Mouse (Mus musculus) right cerebral cortex, postnatal 4 days (tissue): Measurements from ENCODE around the gene Sh3bgrl2.
A peak's percentile ranks its signal among the peaks of the same experiment; 100 is the strongest.

ENCODE experiments used
- DNase-seq: peaks from one replicate; pipeline ENCODE4 v3.0.0-alpha.2; 2022

Gene Sh3bgrl2

GRCm38 (mm10) chr9:83562889-83563288 is 14.8 kb downstream of the Sh3bgrl2 start:
- no peak for DNase-seq

- DNase-seq: no peak
These were observed 15.9 kb downstream of the Sh3bgrl2 start for GRCm38 (mm10) chr9:83563808-83564549.

DNA sequence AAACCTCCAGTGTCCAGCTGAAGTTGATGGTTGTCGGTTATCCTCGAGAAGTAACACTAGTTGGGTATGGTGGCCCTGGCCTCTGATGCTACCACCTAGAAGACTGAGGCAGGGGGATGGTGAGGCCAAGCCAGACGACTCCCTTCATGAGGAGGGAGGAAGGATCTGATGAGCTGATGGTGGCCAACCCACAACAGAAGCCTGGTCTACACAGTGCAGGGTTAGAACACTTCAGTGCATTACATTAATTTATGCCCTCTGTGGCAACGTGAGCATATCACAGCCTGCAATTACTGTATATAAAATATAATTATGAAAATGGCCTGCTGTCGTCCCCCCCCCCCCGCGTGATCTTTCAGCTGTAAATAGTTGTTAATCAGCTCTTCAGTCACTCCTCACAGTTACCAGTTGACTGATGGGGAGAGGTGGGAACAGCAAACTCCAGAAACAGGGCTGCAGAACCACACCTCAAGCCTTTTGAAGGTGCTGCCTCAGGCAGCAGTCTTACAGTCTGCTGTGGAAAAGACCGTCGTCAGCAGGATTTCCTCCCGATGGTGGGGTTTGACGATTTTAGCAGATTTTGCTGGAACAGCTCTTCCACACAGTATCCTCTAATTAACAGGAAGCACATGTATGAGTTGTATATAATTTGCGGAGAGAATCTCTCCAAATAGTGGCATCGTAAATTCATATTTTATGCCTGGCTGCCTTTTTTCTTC is 17.0 kb downstream of the Sh3bgrl2 start:
- DNase-seq: no peak

DNA sequence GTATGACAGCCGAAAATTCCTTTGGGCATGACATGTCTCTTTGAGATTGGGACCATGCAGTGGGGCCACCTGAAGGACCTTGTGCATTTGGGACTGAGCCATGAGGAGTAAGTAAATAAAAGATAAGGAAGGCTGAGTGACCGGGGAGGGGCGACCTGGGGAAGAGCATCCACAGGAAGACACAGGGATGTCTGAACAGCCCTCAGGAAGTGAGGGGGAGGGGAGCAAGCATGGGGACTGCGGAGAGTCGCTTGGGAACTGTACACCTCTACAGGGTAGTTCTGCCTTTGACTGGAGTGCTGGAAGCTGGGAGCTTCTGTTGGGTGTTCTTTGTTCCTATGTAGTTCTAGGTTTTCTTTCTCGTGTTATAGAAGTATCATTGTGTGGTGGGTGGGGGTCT is 18.0 kb downstream of the Sh3bgrl2 start:
- no peak for DNase-seq

DNA sequence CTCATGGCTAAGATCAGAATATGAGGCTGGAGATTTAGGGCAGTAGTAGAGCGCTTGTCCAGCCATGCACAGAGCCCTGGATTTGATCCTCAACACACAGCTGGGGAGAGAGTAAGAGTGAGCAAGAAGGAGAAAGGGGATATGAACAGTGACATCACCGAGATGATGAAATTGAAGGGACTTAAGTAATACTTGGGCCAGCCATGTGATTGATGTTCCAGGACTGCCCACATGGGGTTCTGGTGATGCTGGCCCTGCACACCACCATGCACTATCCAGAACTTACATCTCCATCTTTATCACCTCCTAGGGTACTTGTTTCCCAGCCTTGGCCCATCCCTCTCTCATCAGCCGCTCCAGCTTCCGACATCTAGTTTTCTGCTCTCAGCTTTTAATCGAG is 20.0 kb downstream of the Sh3bgrl2 start:
- no peak for DNase-seq

DNA sequence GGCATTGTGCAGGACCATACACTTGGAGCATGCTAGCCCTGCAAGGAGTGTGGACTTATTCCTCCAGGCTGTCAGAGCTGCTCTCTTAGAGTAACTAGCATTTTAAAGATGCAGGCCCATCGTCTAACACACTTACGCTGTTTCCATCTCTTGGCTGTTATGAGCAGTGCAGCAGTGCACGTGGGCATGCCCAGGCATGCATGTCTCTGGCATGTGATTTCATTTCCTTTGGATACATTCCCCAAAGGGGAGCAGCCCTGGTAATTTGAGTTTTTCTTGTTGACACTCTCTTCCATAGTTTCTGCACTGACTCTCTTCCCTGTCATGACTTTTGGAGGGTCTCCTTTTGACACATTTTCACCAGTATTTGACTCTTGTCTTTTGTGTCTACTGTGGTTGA is 20.8 kb downstream of the Sh3bgrl2 start:
- no peak for DNase-seq

- DNase-seq: no peak
These were observed 21.8 kb downstream of the Sh3bgrl2 start for GRCm38 (mm10) chr9:83569898-83570297.

GRCm38 (mm10) chr9:83571315-83571714 is 23.2 kb downstream of the Sh3bgrl2 start:
- no peak for DNase-seq

GRCm38 (mm10) chr9:83572326-83572725 is 24.2 kb downstream of the Sh3bgrl2 start:
- DNase-seq: no peak

DNA sequence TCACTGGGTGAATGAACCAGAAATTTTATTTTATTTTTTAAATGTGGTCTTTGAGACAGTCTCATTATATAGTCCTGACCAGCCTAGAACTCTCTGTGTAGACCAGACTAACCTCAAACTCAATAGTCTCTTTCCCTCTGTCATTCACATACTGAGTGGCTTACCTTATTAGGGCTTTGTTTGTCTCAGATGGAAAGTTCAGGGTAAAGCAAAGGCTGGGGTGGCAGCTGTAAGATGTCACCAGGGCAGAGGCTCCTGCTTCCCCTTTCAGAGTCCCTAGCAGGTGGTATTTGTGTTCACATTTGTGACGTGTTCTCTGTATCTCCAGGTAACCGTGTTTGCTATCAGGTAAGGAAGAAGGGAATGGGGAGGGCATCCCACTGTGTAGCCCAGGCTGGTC is 24.7 kb downstream of the Sh3bgrl2 start:
- no peak for DNase-seq

DNA sequence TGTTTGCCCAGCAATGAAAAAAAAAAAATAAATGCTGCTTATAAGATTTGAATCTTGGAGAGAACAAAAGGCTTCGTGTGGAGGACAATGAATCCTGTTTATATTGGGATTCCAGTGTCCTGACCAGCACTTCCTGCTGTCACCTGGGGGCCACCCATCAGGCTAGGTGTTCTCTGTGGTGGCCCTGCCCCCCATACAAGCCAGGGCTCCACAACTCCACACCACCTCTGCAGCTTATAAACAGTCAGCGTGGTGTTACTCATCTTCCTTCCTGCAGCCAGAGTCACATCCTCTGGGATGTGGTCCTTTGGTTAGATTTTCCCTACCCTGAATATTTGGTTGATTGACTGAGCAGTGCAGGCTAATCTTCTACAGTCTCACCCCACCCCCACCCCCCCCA is 25.5 kb downstream of the Sh3bgrl2 start:
- DNase-seq: no peak

GRCm38 (mm10) chr9:83575403-83575802 is 27.3 kb downstream of the Sh3bgrl2 start:
- DNase-seq: no peak

- no peak for DNase-seq
These were observed 28.0 kb downstream of the Sh3bgrl2 start for GRCm38 (mm10) chr9:83576018-83576688.

DNA sequence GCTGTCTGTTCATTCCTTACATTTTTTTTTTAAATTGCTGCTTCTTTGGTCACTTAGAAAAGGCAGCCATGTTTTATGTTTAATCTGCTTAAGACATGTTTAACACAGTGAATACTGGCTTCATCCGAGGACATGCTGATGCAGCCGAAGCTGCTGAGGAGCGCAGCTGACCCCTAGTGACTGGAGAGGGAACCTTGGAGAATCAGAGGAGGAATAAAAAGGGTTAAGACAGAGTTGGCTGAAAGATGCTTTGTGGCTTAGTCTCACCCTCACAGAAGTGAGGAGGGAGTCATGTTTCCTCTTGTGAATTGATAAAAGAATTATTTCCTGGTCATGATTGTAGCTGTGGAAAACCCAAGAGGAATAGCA is 28.5 kb downstream of the Sh3bgrl2 start:
- peak; percentile 35 for DNase-seq

- DNase-seq: no peak
These were observed 29.1 kb downstream of the Sh3bgrl2 start for GRCm38 (mm10) chr9:83577260-83577659.

GRCm38 (mm10) chr9:83579049-83579448 is 30.9 kb downstream of the Sh3bgrl2 start:
- DNase-seq: no peak

DNA sequence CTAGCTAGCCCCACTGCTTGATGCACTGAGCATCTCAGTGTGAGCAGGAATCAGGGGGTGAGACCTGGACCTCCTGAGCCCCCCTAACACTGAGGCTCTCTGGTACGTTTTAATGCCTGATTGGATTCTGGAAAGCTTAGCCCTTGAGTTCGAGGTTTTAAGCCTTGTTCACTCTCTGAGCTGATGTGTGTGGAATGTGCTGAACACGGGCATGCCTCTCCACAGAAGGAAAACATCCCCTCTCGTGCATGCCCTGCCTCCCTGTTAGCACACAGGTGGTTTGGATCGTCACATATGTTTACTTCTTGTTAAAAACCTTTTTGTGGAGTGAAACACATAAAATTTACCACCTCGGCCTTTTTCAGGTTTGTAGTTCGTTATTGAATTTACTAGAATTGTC is 34.6 kb downstream of the Sh3bgrl2 start:
- DNase-seq: no peak

- DNase-seq: no peak
These were observed 38.4 kb downstream of the Sh3bgrl2 start for GRCm38 (mm10) chr9:83586316-83587050.

GRCm38 (mm10) chr9:83587116-83587515 is 39.0 kb downstream of the Sh3bgrl2 start:
- DNase-seq: no peak

GRCm38 (mm10) chr9:83589063-83589462 is 40.9 kb downstream of the Sh3bgrl2 start:
- no peak for DNase-seq

GRCm38 (mm10) chr9:83589680-83590467 is 41.7 kb downstream of the Sh3bgrl2 start:
- no peak for DNase-seq

DNA sequence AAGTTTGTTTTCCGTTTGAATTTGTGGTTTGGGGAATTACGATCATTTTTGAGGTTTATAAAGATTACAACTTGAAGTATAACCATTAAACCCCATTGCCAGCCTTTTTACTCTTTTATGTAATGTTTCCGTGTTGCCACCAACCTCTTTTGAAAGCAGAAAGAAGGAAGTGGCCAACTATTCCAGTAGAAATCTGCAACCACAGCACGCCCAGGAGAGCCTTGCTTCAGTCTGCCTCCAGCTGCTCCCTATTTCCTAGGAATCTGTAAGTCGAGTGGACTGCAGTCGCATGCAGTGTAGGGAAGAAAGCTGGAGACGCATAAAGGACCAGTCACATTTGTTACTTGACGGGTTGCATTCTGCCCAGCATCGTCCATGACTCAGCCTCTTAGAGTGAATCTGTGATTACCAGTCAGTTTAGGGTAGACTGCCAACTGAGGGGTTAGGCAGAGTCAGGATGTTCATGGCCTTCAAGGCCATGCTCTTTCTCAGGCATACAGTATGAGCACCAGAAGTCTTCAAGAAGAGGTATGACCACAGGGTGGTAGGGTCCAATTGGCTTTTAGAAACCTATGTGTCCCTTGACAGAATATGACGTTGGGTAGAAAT is 43.8 kb downstream of the Sh3bgrl2 start:
- no peak for DNase-seq
